Mouse (Mus musculus) lung, embryonic 16.5 days (tissue): ENCODE data around the gene Srpk3. TPM values are rescaled to one million over a fixed set of nuclear protein-coding genes. Genes with fewer than 3 reads are reported as not detected.

ENCODE experiments used
- ATAC-seq: fragments of 200-750 bp; cut with Nextera tagmentation; 2 replicates; pipeline ENCODE4 v1.8.0; 2017; ENCODE audit warnings: low read depth, mild to moderate bottlenecking, moderate library complexity
- H3K27ac ChIP-seq: fragments of 300-500 bp; sonication (generic); 2 replicates; pipeline ENCODE4 v1.5.1; 2014; ENCODE audit warnings: mild to moderate bottlenecking, control low read depth, low read length
- H3K27me3 ChIP-seq: fragments of 300-500 bp; sonication (generic); 2 replicates; pipeline ENCODE4 v1.6.1; 2014; ENCODE audit warnings: low read depth, low read length, mixed read lengths; ENCODE audit not compliant: control insufficient read depth, insufficient read depth
- H3K36me3 ChIP-seq: fragments of 300-500 bp; sonication (generic); 2 replicates; pipeline ENCODE4 v1.6.1; 2014; ENCODE audit warnings: low read length; ENCODE audit not compliant: control insufficient read depth, insufficient read depth
- H3K4me1 ChIP-seq: fragments of 300-500 bp; sonication (generic); replicated peaks from 2 replicates; pipeline ENCODE4 v1.6.1; 2014; ENCODE audit warnings: low read length, mixed read lengths; ENCODE audit not compliant: control insufficient read depth, insufficient read depth
- H3K4me2 ChIP-seq: fragments of 300-500 bp; sonication (generic); 2 replicates; pipeline ENCODE4 v1.6.1; 2014; ENCODE audit warnings: low read depth, low read length, control low read depth
- H3K4me3 ChIP-seq: fragments of 300-500 bp; sonication (generic); 2 replicates; pipeline ENCODE4 v1.5.1; 2014; ENCODE audit warnings: mild to moderate bottlenecking, low read length, control low read depth
- H3K9ac ChIP-seq: fragments of 300-500 bp; sonication (generic); 2 replicates; pipeline ENCODE4 v1.6.1; 2014; ENCODE audit warnings: low read length, control low read depth
- H3K9me3 ChIP-seq: fragments of 300-500 bp; sonication (generic); 2 replicates; pipeline ENCODE4 v1.6.1; 2016; ENCODE audit warnings: low read length; ENCODE audit not compliant: control insufficient read depth
- WGBS: fragments of 180-500 bp; shearing (Covaris S2); extraction: QIAGEN DNeasy Blood & Tissue Kit; methylation state at CpG from one replicate; pipeline ENCODE4 v1.1.7; 2014; 5-methylcytosine and 5-hydroxymethylcytosine counted together
- polyA plus RNA-seq: library from polyadenylated mRNA; unstranded; fragments of >200 nt; fragmentation: Nextera tagmentation; extraction: Ambion mirVana; gene quantifications from 2 replicates; pipeline ENCODE4 v1.2.1, GENCODE M21; 2015

Gene Srpk3
- polyA plus RNA-seq, 1 experiment from 2014 or later = 5.0 TPM

- ATAC-seq = no peak
Observed at GRCm38 (mm10) chrX:73758611-73759290, 15.5 kb upstream of the Srpk3 start.

GRCm38 (mm10) chrX:73765311-73765710 is 8.9 kb upstream of the Srpk3 start:
- H3K4me1 ChIP-seq = no peaks in the 10 kb centered on the region
- H3K9me3 ChIP-seq = no peaks in the 10 kb centered on the region
- no peak overlapping the region for H3K27ac ChIP-seq
- WGBS = 50% methylated on average over 1 of the region's 1 CpGs
- H3K36me3 ChIP-seq = no peaks in the 10 kb centered on the region
- H3K4me2 ChIP-seq = no peak overlapping the region
- H3K9ac ChIP-seq = no peak overlapping the region
- H3K4me3 ChIP-seq = no peak overlapping the region
- no peaks in the 10 kb centered on the region for H3K27me3 ChIP-seq
- ATAC-seq = peak; percentile 79

More at GRCm38 (mm10) chrX:73758611-73759290, 15.5 kb upstream of the Srpk3 start:
- Histone ChIP-seq H3K4me3 (no peak overlapping the region), H3K4me1 (no peaks in the 10 kb centered on the region), H3K9ac (no peak overlapping the region), H3K27me3 (no peaks in the 10 kb centered on the region), H3K9me3 (no peaks in the 10 kb centered on the region), H3K4me2 (no peak overlapping the region), H3K36me3 (no peaks in the 10 kb centered on the region), H3K27ac (no peak overlapping the region)
- 80% methylated on average over 13 of the region's 13 CpGs for WGBS

GRCm38 (mm10) chrX:73767267-73767666 is 6.9 kb upstream of the Srpk3 start:
- no peak for ATAC-seq
- Histone ChIP-seq H3K4me3 (no peak overlapping the region), H3K9ac (no peak overlapping the region), H3K27me3 (no peaks in the 10 kb centered on the region), H3K9me3 (no peaks in the 10 kb centered on the region), H3K27ac (no peak overlapping the region), H3K36me3 (no peaks in the 10 kb centered on the region), H3K4me1 (no peaks in the 10 kb centered on the region), H3K4me2 (no peak overlapping the region)
- WGBS = 60% methylated on average over 9 of the region's 9 CpGs

- no peak overlapping the region; the same call in 1 of the 2 replicates for H3K27ac ChIP-seq
- WGBS = 63% methylated on average over 10 of the region's 10 CpGs
Observed at GRCm38 (mm10) chrX:73774802-73775483, 738 bp downstream of the Srpk3 start.

GRCm38 (mm10) chrX:73782227-73782626 is 8.0 kb downstream of the Srpk3 start:
- Histone ChIP-seq H3K4me2 (no peak overlapping the region), H3K4me1 (peaks cover 6% of the 10 kb centered on the region), H3K9me3 (no peaks in the 10 kb centered on the region), H3K9ac (no peak overlapping the region), H3K27me3 (no peaks in the 10 kb centered on the region), H3K36me3 (peaks cover 12% of the 10 kb centered on the region), H3K27ac (no peak overlapping the region), H3K4me3 (no peak overlapping the region)
- no peak for ATAC-seq
- WGBS = 86% methylated on average over 3 of the region's 3 CpGs

More at GRCm38 (mm10) chrX:73774802-73775483, 738 bp downstream of the Srpk3 start:
- H3K36me3 ChIP-seq = 0 out of 2 replicates have a peak, but pooled peaks cover 8% of the 10 kb centered on the region
- no peak overlapping the region for H3K4me2 ChIP-seq
- H3K9ac ChIP-seq = no peak overlapping the region
- no peaks in the 10 kb centered on the region for H3K4me1 ChIP-seq
- no peaks in the 10 kb centered on the region for H3K9me3 ChIP-seq
- no peaks in the 10 kb centered on the region for H3K27me3 ChIP-seq
- peak; percentile 84 for ATAC-seq
- no peak overlapping the region for H3K4me3 ChIP-seq

GRCm38 (mm10) chrX:73785666-73786065 is 11.5 kb downstream of the Srpk3 start:
- peak overlapping the region; percentile 66 for H3K9ac ChIP-seq

GRCm38 (mm10) chrX:73786364-73787224 is 12.4 kb downstream of the Srpk3 start, which contains the start of the genes Idh3g and Ssr4:
Gene Idh3g (minus strand): TSS chrX:73786897.
Gene Ssr4 (plus strand): TSS chrX:73787028.
- Histone ChIP-seq H3K9ac (peak within 1 kb of the TSS; percentile 80), H3K27me3 (no peaks in the 10 kb centered on the region), H3K36me3 (peaks cover 5% of the 10 kb centered on the region), H3K4me2 (peak within 1 kb of the TSS; percentile 66), H3K4me3 (peak within 1 kb of the TSS; percentile 69), H3K27ac (peak within 1 kb of the TSS; percentile 93), H3K9me3 (no peaks in the 10 kb centered on the region), H3K4me1 (peaks cover 12% of the 10 kb centered on the region)
- 18% methylated on average over 44 of the region's 52 CpGs for WGBS
- peak; percentile 98 for ATAC-seq

More at GRCm38 (mm10) chrX:73785666-73786065, 11.5 kb downstream of the Srpk3 start:
- H3K4me3 ChIP-seq = peak overlapping the region; percentile 69
- H3K4me2 ChIP-seq = peak overlapping the region; percentile 66
- H3K9me3 ChIP-seq = no peaks in the 10 kb centered on the region
- peaks cover 3% of the 10 kb centered on the region for H3K36me3 ChIP-seq
- ATAC-seq = no peak
- peak overlapping the region; percentile 93 for H3K27ac ChIP-seq
- no peaks in the 10 kb centered on the region for H3K27me3 ChIP-seq
- peaks cover 12% of the 10 kb centered on the region for H3K4me1 ChIP-seq

GRCm38 (mm10) chrX:73787225-73787558 is 13.0 kb downstream of the Srpk3 start:
- ATAC-seq = no peak; the same call in 1 of the 2 replicates
- Histone ChIP-seq H3K4me2 (peak overlapping the region; percentile 62), H3K36me3 (peaks cover 5% of the 10 kb centered on the region; the same call in 1 of the 2 replicates), H3K9ac (peak overlapping the region; percentile 80), H3K27ac (peak overlapping the region; percentile 79), H3K4me1 (peaks cover 12% of the 10 kb centered on the region), H3K4me3 (peak overlapping the region; percentile 69), H3K9me3 (no peaks in the 10 kb centered on the region), H3K27me3 (no peaks in the 10 kb centered on the region)
- 20% methylated on average over 16 of the region's 22 CpGs for WGBS
